Mouse (Mus musculus) ovary, adult 2 months (tissue): ENCODE data around the gene Tmem11. TPM values are rescaled to one million over a fixed set of nuclear protein-coding genes. Genes with fewer than 3 reads are reported as not detected.

Experiments used
- polyA plus RNA-seq: library from polyadenylated mRNA; depleted of rRNA; stranded (reverse); fragments of >200 nt; gene quantifications from 2 replicates; pipeline ENCODE4 v1.2.3, GENCODE M21; 2012; rRNA removed

Gene Tmem11
- polyA plus RNA-seq = 91.6 and 102 TPM in 2 replicates

DNA sequence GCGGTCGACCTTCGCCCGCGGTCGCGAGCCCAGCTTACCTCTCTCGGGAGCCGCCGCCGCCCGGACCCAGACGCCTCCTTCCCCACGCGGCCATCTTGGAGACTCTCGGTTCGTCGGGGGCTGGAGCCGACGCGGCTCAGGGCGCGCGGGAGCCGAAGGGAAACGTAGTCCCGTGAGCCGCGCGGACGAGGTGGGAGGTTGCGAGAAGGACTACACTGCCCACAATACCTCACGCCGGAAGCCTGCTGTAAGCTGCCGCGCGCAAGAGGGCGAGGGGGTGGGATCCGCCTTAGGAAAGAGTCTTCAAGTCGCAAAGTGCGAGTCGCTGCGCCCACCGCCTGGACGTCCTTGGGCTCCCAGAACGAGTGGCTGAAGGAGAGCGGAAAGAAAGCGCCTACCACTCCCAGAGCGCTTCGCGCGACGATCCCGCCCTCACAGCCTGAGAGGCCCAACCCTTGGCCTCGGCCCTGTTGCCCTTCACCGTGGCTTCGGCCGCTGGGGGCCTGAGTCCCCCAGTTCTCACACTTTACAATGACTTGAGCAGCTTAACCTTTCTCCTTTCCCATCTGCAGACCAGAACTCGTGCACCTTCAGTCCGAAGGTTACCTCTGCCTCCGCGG lies at the start of gene Tmem11:
TSS of gene Tmem11 (minus strand) at position 598 of the 620 bp plus-strand sequence.

DNA sequence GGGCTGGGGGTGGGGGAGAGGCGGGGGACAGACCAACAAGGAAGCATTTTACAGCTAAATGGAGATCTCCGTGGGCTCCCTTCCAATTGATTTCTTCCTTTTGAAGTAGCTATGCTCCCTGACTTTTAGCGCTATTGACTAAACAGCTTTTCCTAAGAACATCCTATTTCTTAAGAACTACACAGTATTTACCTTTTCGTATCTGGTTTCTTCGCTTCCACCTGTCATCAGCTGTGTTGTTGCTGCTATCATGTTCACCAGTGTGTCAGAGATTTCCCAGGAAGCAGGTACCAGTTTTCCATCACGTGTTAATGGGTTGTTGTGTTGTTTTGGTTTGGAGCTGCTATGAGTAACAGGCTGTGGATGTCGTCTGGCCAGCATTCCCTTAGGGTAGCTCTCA lies 35.4 kb upstream of the Tmem11 start, which contains the start of gene Natd1:
TSS of gene Natd1 (minus strand) at position 260 of the 400 bp plus-strand sequence.

DNA sequence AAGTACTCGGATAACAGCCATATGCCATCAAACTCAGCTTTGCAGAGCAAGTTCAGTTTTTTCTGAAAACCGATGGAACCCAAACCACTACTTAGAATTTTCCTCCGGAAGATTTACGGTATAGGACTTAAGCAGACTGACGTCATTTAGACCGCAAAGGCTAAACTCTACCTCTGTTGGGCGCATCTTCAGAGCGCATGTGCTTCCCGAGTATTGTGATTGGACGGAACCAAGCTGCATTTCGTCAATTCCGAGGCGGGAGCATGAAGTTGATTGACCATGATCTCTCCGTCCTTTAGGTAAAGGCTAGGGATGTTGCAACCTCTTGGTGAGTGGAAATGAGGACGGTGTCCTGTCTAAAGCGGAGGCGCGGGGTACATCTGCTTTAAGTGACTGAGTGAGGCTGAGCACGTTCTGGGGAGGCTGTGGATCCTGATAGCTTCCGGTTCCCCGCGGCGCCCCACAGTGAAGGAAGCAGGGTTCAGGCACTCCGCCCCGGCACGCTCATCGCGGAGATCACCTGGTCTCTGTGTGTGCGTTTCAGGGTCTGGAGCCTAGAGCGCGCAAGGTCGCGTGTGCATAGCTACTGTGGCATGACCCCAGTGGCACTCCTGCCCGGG lies 48.5 kb downstream of the Tmem11 start, which contains the start of gene Dhrs7b:
TSS of gene Dhrs7b (plus strand) at position 199 of the 620 bp plus-strand sequence.

Other genes with a start within 250 kb of the Tmem11 start
- 130 and 140 TPM in 2 replicates for gene Llgl1, start 179.5 kb downstream of the Tmem11 start, polyA plus RNA-seq
- 279 and 312 TPM in 2 replicates for gene Flii, start 152.0 kb downstream of the Tmem11 start, polyA plus RNA-seq
- gene Mief2, start 150.9 kb downstream of the Tmem11 start, polyA plus RNA-seq = 27.7 and 33.8 TPM in 2 replicates
- gene Top3a, start 101.9 kb downstream of the Tmem11 start, polyA plus RNA-seq = 11.0 and 12.3 TPM in 2 replicates
- gene Smcr8, start 101.7 kb downstream of the Tmem11 start, polyA plus RNA-seq = 11.2 and 13.0 TPM in 2 replicates
- 19.2 and 23.0 TPM in 2 replicates for gene Shmt1, start 67.6 kb downstream of the Tmem11 start, polyA plus RNA-seq
- 12.6 and 14.2 TPM in 2 replicates for gene Dhrs7b, start 48.6 kb downstream of the Tmem11 start, polyA plus RNA-seq
- gene Natd1, start 35.5 kb upstream of the Tmem11 start, polyA plus RNA-seq = 61.2 and 62.3 TPM in 2 replicates
- gene Map2k3, start 52.8 kb upstream of the Tmem11 start, polyA plus RNA-seq = 24.5 and 35.6 TPM in 2 replicates
- gene Kcnj12, start 143.3 kb upstream of the Tmem11 start, polyA plus RNA-seq = 0.33 and 0.46 TPM in 2 replicates
- gene Tnfrsf13b, start 247.5 kb upstream of the Tmem11 start, polyA plus RNA-seq = 6.0 and 8.6 TPM in 2 replicates